Mouse (Mus musculus) spleen, postnatal 36 days (tissue): ENCODE measurements around the gene Iars2.

ENCODE experiments used
- DNase-seq, 2 experiments: peaks; one replicate each; pipeline ENCODE4 v3.0.0; 2022; ENCODE audit warnings: low spot score in 2 of 2, mixed read lengths in 1 of 2

Iars2 gene

DNA sequence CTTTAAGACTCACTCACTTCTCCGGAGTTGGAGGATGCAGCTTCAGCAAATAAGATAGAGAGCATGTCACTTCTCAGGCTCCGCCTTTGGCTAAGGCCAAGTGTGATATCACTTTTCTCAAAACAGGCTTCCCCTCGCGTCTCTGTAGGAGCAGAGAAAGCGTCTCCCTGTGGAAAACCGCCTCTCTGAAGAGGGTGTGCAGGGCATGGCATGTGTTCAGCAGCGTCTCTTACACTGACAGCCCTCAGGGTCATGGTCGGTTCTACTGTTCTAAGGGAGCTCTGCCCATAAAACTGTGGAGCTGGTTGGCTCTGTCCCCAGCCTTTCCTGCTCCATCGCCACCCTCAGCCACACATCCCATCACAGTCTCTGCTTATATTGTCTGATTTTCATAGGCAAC, 49.9 kb downstream of the Iars2 start:
- DNase-seq, result no peak

- DNase-seq, result no peak
These were observed 52.2 kb downstream of the Iars2 start for GRCm38 (mm10) chr1:185277022-185277421.

- no peak for DNase-seq
These were observed 53.2 kb downstream of the Iars2 start for GRCm38 (mm10) chr1:185275976-185276375.

DNA sequence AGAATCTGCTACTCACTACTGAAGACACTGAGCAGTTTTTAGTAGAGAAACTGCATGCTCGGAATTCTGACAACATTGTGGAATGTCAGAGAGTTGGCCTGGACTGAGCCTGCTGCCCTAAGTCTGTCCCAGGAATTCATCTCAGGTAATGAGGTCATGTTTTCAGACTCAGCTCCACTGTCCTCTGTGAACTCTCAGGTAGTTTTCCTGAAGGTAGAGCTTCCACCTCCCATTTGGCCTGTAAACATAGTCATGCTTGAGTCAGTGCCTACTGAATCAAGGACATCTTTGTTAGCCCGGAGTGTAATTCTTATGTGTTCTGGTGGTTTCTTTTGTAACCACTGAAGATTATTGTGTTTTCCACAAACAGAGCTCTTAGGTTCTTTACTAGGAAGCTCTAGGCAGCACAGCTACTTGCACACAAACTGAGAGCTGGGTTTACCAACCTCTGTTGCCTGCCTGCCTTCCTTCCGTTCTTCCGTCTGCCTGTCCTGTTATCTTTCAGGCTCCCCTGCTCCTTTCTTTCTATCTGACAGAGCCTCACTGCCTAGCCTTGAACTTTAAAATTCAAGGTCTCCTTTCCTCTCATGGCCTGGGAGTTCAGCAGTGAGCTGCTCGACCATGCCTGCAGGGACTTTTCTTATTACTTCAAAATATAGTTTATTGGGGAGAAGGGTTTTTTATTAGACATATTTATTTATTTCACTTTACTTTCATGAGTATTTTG, 54.2 kb downstream of the Iars2 start:
- DNase-seq, result no peak

GRCm38 (mm10) chr1:185271373-185271772, 57.8 kb downstream of the Iars2 start:
- no peak for DNase-seq

DNA sequence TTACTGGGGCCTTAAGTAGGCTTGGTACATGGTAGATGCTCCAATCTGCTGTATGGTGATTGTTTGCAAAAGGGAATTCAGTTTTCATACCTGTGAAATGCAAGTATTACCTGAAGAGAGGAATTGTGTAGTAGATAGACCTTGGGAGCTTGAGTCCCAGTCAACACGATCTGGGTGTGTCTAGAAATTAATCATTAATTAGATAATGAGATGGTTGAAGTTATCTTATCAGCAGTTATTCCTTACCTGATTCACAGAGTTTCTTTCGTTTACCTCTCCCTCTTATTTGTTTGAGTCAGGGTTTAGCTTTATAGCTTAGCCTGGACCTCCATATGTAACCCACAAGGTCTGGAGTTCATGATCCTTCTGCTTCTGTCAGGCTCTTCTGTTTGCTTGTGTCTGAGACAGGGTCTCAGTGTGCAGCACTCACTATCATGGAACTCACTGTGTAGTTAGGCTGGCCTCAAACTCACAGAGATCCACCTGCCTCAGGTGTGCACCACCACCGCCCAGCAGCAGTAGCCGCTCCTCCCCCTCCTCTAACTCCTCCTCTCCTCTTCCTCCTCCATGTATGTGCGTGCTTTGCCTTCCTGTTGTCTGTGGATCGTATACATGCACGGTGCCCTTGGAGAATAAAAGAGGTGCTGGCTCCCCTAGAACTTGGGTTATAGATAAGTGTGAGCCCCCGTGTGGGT, 58.6 kb downstream of the Iars2 start:
- DNase-seq, result no peak

DNA sequence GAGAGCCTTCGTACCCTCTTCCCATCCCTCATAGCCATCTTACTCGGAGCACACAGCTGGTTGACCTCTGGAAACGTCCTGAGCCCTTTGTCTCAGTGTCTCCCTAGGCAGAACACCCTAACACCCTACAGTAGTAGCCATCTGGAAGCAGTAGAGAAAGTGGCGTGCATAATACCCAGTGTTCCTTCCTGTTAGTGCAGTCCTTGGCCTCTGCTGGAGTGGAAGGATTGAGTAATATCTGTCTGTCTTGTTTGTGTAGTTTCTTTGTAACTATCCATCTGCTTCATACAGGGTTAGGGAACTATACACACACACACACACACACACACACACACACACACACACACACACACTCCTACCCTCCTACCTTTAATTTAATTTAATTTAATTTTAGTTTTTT, 60.5 kb downstream of the Iars2 start:
- DNase-seq, result no peak

DNA sequence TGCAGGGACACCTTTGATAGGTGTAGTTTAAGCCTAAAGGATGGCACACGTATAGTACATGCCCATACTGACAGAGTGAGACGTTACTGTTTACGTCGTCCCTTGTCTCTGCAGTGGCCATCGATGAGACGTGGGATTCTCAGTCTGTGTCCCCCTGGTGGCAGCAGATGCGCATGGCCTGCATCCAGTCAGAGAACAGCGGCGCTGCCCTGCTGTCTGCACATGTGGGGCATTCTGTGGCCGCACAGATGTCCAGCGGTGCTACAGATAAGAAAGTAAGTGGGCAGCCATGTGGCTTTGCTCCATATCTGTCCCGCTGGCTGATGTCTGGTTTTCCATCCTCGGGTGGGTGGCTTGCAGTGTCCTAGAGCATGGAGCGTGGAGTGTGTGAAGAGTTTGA, 66.6 kb downstream of the Iars2 start:
- no peak for DNase-seq

DNA sequence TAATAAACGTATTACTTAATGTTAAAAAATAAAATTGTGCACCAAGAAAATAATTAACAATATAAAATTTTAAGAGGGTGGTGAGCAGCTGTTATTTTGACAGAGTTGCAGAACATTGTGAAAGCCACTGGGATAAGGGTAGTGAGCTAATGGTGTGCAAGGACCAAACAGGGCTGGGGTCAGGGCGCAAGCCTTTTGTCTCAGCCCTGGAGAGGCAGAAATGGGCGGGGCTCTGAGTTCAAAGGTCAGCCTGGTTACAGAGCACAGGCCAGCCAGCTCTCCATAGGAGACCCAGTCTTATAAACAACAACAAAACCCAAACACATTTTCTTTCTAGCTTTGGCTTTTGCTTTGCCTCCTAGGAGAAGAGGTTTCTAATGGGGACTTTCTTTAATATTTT, 72.4 kb downstream of the Iars2 start:
- DNase-seq, result no peak

GRCm38 (mm10) chr1:185255336-185255735, 73.9 kb downstream of the Iars2 start:
- DNase-seq, result no peak

GRCm38 (mm10) chr1:185253140-185253892, 75.9 kb downstream of the Iars2 start:
- DNase-seq, result no peak

GRCm38 (mm10) chr1:185252351-185252750, 76.8 kb downstream of the Iars2 start:
- DNase-seq, result no peak

DNA sequence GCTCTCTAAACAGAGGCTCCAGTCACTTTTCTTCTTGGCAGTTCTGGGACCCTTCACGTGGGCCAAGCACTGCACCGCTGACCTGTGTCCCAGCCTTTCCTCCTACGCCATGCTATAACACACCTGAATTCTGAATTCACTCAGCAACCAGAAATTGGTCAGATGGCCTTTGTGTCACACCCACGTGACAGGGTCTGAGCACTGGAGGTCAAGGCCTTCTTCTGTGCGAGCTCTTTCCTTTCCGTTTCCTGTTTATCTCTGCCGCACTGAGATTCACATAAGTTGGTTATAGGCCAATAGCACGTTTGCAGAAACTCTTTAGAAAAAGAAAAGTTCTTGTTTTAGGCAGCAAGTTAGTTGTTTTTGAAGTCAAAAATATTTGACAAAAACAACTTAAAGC, 80.5 kb downstream of the Iars2 start:
- DNase-seq, result no peak

DNA sequence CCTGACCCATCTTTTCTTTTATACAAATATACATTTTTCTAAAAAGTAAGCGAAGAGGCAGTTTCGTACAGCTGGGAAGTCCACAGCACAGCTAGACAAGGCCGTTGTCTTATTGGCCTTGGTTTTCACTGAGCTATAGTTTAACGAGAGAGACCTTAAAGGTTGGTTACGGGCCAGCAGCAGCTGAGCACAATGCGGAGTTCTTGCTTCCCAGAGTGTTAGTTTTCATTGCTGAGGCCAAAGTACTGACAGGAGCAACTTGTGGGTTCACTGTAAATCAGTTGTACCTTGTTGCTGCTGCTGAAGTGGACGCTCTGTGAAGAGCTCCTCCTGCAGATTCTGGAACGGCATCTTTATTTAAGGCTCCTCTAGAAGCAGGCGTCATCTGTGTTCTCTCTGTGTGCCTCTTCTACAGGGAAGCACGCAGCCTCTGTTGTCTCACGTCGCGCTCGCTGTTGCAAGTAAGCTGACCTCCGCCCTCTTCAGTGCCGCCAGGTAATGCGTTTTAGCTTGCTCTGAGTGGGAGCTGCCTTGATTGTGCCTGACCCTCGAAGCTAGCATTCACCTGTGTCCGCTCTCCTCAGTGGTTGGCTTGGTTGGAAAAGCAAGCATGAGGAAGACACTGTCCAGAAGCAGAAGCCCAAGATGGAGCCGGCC, 81.6 kb downstream of the Iars2 start:
- no peak for DNase-seq

DNA sequence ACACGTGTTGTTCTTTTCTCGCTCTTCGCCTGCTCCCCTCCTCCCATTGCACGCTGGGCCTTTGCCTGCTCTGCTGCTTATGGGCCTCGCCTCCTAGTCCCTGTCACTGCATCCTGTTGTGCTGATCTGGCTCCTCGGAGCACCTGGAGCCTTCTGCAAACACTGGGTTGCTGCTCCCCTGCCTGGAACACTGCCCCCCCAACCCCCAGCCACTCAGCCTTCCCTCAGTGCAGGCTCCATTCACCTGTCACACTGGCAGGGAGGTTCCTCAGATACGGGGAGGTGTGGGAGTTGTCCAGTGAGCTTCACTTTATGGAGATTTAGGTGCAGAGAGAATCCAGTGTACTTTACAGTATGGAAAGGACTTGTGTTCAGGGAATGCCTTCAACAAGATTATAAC, 83.7 kb downstream of the Iars2 start:
- no peak for DNase-seq

GRCm38 (mm10) chr1:185243013-185243412, 86.2 kb downstream of the Iars2 start:
- no peak for DNase-seq

DNA sequence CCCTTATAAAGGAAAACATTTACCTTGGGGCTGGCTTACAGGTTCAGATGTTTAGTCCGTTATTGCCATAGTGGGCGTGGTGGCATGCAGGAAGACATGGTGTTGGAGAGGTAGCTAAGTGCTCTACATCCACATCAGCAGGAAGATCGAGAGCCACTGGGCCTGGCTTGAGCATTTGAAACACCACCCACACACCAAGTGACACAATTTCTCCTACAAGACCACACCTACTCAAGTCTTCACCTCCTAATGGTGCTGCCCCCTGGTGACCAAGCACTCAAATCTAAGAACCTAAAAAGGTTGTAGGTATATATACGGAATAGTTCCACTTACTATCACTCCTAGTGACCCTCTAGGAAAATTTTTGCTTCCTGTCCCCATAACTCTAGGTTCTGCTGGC, 92.7 kb downstream of the Iars2 start:
- DNase-seq, result no peak

DNA sequence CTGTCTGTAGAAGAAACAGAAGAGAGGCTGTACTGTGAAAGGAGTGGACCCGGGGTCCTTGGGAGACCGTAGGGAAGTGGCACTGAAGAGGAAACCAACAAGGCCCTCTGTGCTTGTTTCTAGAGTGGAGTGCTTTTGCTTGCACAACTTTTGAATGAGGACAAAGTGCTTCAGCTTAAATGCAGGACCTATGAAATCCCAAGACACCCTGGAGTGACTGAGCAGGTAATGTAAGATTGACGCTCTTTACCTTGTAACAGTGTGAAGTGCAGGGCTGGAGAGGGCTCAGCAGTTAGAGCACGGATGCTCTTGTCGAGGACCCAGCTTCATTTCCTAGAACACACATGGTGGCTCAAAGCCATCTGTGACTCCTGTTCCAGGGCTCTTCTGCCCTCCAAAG, 93.4 kb downstream of the Iars2 start:
- DNase-seq, result no peak
